Comparison of ENCODE assay signal across 9 mouse cellular contexts in the genomic region with DNA sequence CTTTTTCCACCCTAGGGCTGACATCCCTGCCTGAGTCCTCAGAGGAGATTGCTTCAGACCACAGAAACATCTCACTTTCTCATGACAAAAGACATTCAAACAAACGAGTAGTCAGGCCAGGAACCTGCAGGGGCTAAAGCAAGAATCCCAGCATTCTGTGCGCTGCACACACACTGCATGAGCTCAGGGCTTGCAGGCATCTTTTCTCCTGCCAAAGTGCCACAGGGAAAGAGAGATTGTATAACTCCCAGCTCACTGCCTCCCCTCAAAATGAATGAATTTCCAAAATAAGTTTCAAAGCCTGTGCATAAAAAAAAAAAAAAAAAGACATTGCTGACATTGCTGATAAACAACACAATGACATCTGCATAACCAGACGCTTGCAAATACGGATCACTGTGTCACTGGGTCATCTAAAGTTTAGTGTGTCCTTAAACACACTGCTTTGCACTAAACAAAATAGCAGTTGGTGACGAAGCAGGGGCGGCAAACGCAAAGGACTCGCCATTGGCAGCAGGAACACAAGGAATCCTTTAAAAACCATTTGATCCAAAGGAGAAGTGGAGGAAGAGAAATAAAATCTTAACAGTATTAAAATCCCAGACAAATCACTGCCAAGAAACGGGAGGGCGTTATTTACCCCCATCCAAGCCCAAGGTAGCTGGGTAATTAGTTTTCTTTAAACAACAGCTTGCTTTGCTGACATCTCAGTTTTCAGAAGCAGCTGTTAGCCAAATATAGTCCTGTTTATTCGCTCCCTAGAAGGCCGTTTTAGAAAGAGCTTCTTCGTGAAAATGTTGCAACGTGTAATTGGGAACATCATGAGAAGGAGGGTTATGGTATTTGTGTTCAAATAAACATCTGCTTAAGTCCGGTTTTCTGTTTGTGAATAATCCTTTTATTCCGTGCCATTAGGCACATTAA. TPM values are rescaled to one million over a fixed set of nuclear protein-coding genes. Genes with fewer than 3 reads are reported as not detected.
DNase-seq lines count a peak whose midpoint lies in the region; ATAC-seq and TF ChIP-seq lines count a peak whose summit lies in the region.
"Had no signal": no experiment of that assay in that cellular context is flagged by ENCODE, and none has a peak within 500 bp of the region (broad histone marks: within the 10 kb centered on the region; RNA-seq: fewer than 3 reads in every experiment).

No protein-coding gene starts in this region.

- H3K4me3 ChIP-seq in lung, embryonic 15.5 days, result no peak overlapping the region
- H3K4me3 ChIP-seq in embryonic facial prominence, embryonic 15.5 days (replicated peaks), result no peak overlapping the region
- H3K4me3 ChIP-seq in myocyte, result no peak overlapping the region

- peaks cover 48% of the 10 kb centered on the region for H3K36me3 ChIP-seq in lung, embryonic 15.5 days
- peaks cover 31% of the 10 kb centered on the region for H3K36me3 ChIP-seq in embryonic facial prominence, embryonic 15.5 days
- peaks cover 22% of the 10 kb centered on the region for H3K36me3 ChIP-seq in myocyte (ENCODE audit: control insufficient read depth, insufficient read depth)

- WGBS in lung, embryonic 15.5 days, result 43% methylated on average over 16 of the region's 16 CpGs
- WGBS in embryonic facial prominence, embryonic 15.5 days, result 51% methylated on average over 16 of the region's 16 CpGs

- TF ChIP-seq POLR2A in myocyte (IDR thresholded peaks at IDR 0.05; ENCODE audit: insufficient read length, low read depth), result no peak

- H3K79me2 ChIP-seq in myocyte (ENCODE audit: control insufficient read depth, insufficient read depth), result no peaks in the 10 kb centered on the region

- H3K4me1 ChIP-seq in lung, embryonic 15.5 days, result peaks cover 18% of the 10 kb centered on the region
- peaks cover 14% of the 10 kb centered on the region; the same call in 1 of the 2 replicates for H3K4me1 ChIP-seq in embryonic facial prominence, embryonic 15.5 days

- no peak for DNase-seq in frontal cortex, postnatal 14 days (ENCODE audit: low spot score in 2 of 2)
- DNase-seq in lung, postnatal 25 days (ENCODE audit: low spot score), result no peak
- DNase-seq in embryo, embryonic 10 days (ENCODE audit: low spot score), result no peak
- no peak for DNase-seq in ovary, adult 18-20 months (ENCODE audit: low spot score)
- DNase-seq: B cell, adult 2 months had no signal

- H3ac ChIP-seq in myocyte (ENCODE audit: control insufficient read depth, insufficient read length), result no peak overlapping the region

- no peak overlapping the region for H3K9ac ChIP-seq in lung, embryonic 15.5 days
- H3K9ac ChIP-seq in embryonic facial prominence, embryonic 15.5 days, result no peak overlapping the region

- no peaks in the 10 kb centered on the region for H3K9me3 ChIP-seq in lung, embryonic 15.5 days
- no peaks in the 10 kb centered on the region for H3K9me3 ChIP-seq in embryonic facial prominence, embryonic 15.5 days (replicated peaks)

- no peaks in the 10 kb centered on the region for H3K27me3 ChIP-seq in lung, embryonic 15.5 days
- H3K27me3 ChIP-seq in embryonic facial prominence, embryonic 15.5 days, result no peaks in the 10 kb centered on the region
- H3K27me3 ChIP-seq in myocyte (ENCODE audit: control insufficient read depth, insufficient read depth, insufficient read length), result no peaks in the 10 kb centered on the region

- peak; percentile 91 for ATAC-seq in frontal cortex, adult (ENCODE audit: low TSS enrichment)
- ATAC-seq in lung, embryonic 15.5 days (ENCODE audit: borderline replicate concordance, extremely low read depth, low FRiP score, low TSS enrichment), result peak; percentile 73; the same call in 1 of the 2 replicates
- no peak for ATAC-seq in embryonic facial prominence, embryonic 15.5 days (ENCODE audit: insufficient number of reproducible peaks, low FRiP score, low TSS enrichment, low read depth)

- no peak overlapping the region for H3K4me2 ChIP-seq in lung, embryonic 15.5 days
- H3K4me2 ChIP-seq in embryonic facial prominence, embryonic 15.5 days (replicated peaks), result no peak overlapping the region
- H3K4me2 ChIP-seq in myocyte (ENCODE audit: low read depth), result peak overlapping the region; percentile 30

- peak overlapping the region; percentile 85 for H3K27ac ChIP-seq in lung, embryonic 15.5 days
- peak overlapping the region; percentile 73 for H3K27ac ChIP-seq in embryonic facial prominence, embryonic 15.5 days (replicated peaks)

TF ChIP-seq in myocyte, 11 proteins besides CTCF, POLR2A, EP300 and RAD21:
- TF ChIP-seq MYOD1 (IDR thresholded peaks at IDR 0.05; ENCODE audit: control insufficient read depth in 1 of 3, insufficient read length in 2 of 3, low read depth in 2 of 3) (no peak), MYOG (IDR thresholded peaks at IDR 0.05; ENCODE audit: control insufficient read depth in 1 of 3, insufficient read depth in 1 of 3, insufficient read length in 2 of 3, low read depth in 2 of 3) (peak in 1 of 3 experiments; percentile 41)

RNA-seq across cellular contexts. Expression of a gene that starts 18.2 kb away (rescaled TPM):
- polyA plus RNA-seq in lung, embryonic 15.5 days (2015; fragmentation: Nextera tagmentation; extraction: Ambion mirVana), result 634 and 641 TPM in 2 replicates
- 349 and 373 TPM in 2 replicates for polyA plus RNA-seq in embryonic facial prominence, embryonic 15.5 days (2015; fragmentation: Nextera tagmentation; extraction: Ambion mirVana)
- 85.7 TPM for polyA plus RNA-seq in myocyte (2012; fragmentation: generic; extraction: Trizol)
